Mouse (Mus musculus) MEL (cell line): ENCODE results near the gene Bcorl1. TPM values are rescaled to one million over a fixed set of nuclear protein-coding genes. Genes with fewer than 3 reads are reported as not detected.
A peak's percentile ranks its signal among the peaks of the same experiment; 100 is the strongest.

ENCODE experiments used
- DNase-seq: peaks from one replicate; pipeline ENCODE4 v3.0.0; 2011; ENCODE audit warnings: low read depth, low spot score
- H3K27ac ChIP-seq: 2 replicates; pipeline ENCODE4 v1.5.1; 2012; ENCODE audit warnings: low read depth, mild to moderate bottlenecking, control low read depth, low read length, moderate library complexity; ENCODE audit not compliant: control insufficient read depth
- H3K27me3 ChIP-seq, 2 experiments: fragments of 150-350 bp in 1 of 2; sonication (generic) in 1 of 2; 2 replicates each; pipeline ENCODE4 v1.6.1; 2012; ENCODE audit warnings: low read length in 2 of 2, mild to moderate bottlenecking in 2 of 2, improper control_type of control experiment in 1 of 2, moderate library complexity in 1 of 2; ENCODE audit not compliant: insufficient read depth in 2 of 2, control insufficient read depth in 1 of 2
- H3K36me3 ChIP-seq, 2 experiments: 2 replicates each; pipeline ENCODE4 v1.6.1; 2012 to 2014; ENCODE audit warnings: low read length in 2 of 2, improper control_type of control experiment in 1 of 2, inconsistent platforms in 1 of 2, mild to moderate bottlenecking in 1 of 2; ENCODE audit not compliant: insufficient read depth in 2 of 2, control insufficient read depth in 1 of 2
- H3K4me1 ChIP-seq, 2 experiments: fragments of 150-350 bp in 1 of 2; sonication (generic) in 1 of 2; 2 replicates each; pipeline ENCODE4 v1.6.1; 2012; ENCODE audit warnings: low read length in 2 of 2, improper control_type of control experiment in 1 of 2, mild to moderate bottlenecking in 1 of 2; ENCODE audit not compliant: insufficient read depth in 2 of 2, control insufficient read depth in 1 of 2
- H3K4me3 ChIP-seq, 2 experiments: fragments of 150-350 bp in 1 of 2; sonication (generic) in 1 of 2; 2 replicates each; pipeline ENCODE4 v1.5.1; 2012; ENCODE audit warnings: low read depth in 2 of 2, low read length in 2 of 2, mild to moderate bottlenecking in 2 of 2, moderate library complexity in 2 of 2, control low read depth in 1 of 2, improper control_type of control experiment in 1 of 2; ENCODE audit not compliant: control insufficient read depth in 1 of 2, insufficient read depth in 1 of 2
- H3K79me2 ChIP-seq: 2 replicates; pipeline ENCODE4 v1.6.1; 2012; ENCODE audit warnings: mild to moderate bottlenecking, low read length, moderate library complexity; ENCODE audit not compliant: control insufficient read depth, poor library complexity, insufficient read depth
- H3K9ac ChIP-seq: 2 replicates; pipeline ENCODE4 v1.6.1; 2012; ENCODE audit warnings: low read depth, mild to moderate bottlenecking, control low read depth, low read length, moderate library complexity; ENCODE audit not compliant: control insufficient read depth, poor library complexity, severe bottlenecking
- H3K9me3 ChIP-seq: fragments of 150-350 bp; sonication (generic); replicated peaks from 2 replicates; pipeline ENCODE4 v1.6.1; 2012; ENCODE audit warnings: mild to moderate bottlenecking, low read length, improper control_type of control experiment, moderate library complexity; ENCODE audit not compliant: insufficient read depth
- BHLHE40 ChIP-seq: IDR thresholded peaks from 2 replicates; pipeline ENCODE4 v1.6.1; 2012; ENCODE audit warnings: low read depth, mild to moderate bottlenecking, inconsistent platforms, low read length, improper control_type of control experiment, borderline replicate concordance
- CTCF ChIP-seq, 3 experiments: IDR thresholded peaks in 2 of 3; conservative IDR thresholded peaks in 1 of 3; 2 replicates each; pipeline ENCODE4 v1.5.1; 2011 to 2012; ENCODE audit warnings: low read length in 3 of 3, low read depth in 2 of 3, mild to moderate bottlenecking in 2 of 3, improper control_type of control experiment in 1 of 3, inconsistent platforms in 1 of 3, mixed read lengths in 1 of 3, moderate library complexity in 1 of 3; ENCODE audit not compliant: control insufficient read depth in 1 of 3, insufficient read depth in 1 of 3, poor library complexity in 1 of 3, severe bottlenecking in 1 of 3
- GABPA ChIP-seq: IDR thresholded peaks from 2 replicates; pipeline ENCODE4 v1.6.1; 2012; ENCODE audit warnings: low read depth, mild to moderate bottlenecking, inconsistent platforms, low read length, improper control_type of control experiment, moderate library complexity
- JUND ChIP-seq: IDR thresholded peaks from 2 replicates; pipeline ENCODE4 v1.6.1; 2011; ENCODE audit warnings: low read depth, mild to moderate bottlenecking, improper control_type of control experiment, low read length
- KAT2A ChIP-seq: conservative IDR thresholded peaks from 2 replicates; pipeline ENCODE4 v1.6.1; 2012; ENCODE audit warnings: low read depth, low read length, improper control_type of control experiment, inconsistent platforms
- MAX ChIP-seq: IDR thresholded peaks from 2 replicates; pipeline ENCODE4 v1.6.1; 2011; ENCODE audit warnings: low read length, improper control_type of control experiment
- MAZ ChIP-seq: IDR thresholded peaks from 2 replicates; pipeline ENCODE4 v1.6.1; 2012; ENCODE audit warnings: low read depth, mild to moderate bottlenecking, inconsistent platforms, low read length, improper control_type of control experiment
- MEF2A ChIP-seq: IDR thresholded peaks from 2 replicates; pipeline ENCODE4 v1.6.1; 2014; ENCODE audit warnings: low read depth, mild to moderate bottlenecking, inconsistent platforms, low read length, improper control_type of control experiment; ENCODE audit not compliant: poor library complexity, insufficient replicate concordance, severe bottlenecking; ENCODE audit errors: extremely low read depth
- MXI1 ChIP-seq: IDR thresholded peaks from 2 replicates; pipeline ENCODE4 v1.6.1; 2011; ENCODE audit warnings: mild to moderate bottlenecking, low read depth, low read length, improper control_type of control experiment
- MYB ChIP-seq: IDR thresholded peaks from 2 replicates; pipeline ENCODE4 v1.6.1; 2011; ENCODE audit warnings: mild to moderate bottlenecking, low read depth, low read length, improper control_type of control experiment
- MYC ChIP-seq: IDR thresholded peaks from 2 replicates; pipeline ENCODE4 v1.6.1; 2011; ENCODE audit warnings: low read depth, mild to moderate bottlenecking, low read length, improper control_type of control experiment, moderate library complexity
- NELFE ChIP-seq: IDR thresholded peaks from 2 replicates; pipeline ENCODE4 v1.6.1; 2011; ENCODE audit warnings: low read depth, low read length, improper control_type of control experiment
- POLR2A ChIP-seq, 2 experiments: IDR thresholded peaks; 2 replicates each; pipeline ENCODE4 v1.6.1; 2011 to 2012; ENCODE audit warnings: low read length in 2 of 2, mild to moderate bottlenecking in 2 of 2, control low read depth in 1 of 2, improper control_type of control experiment in 1 of 2, low read depth in 1 of 2, moderate library complexity in 1 of 2; ENCODE audit not compliant: control insufficient read depth in 1 of 2, insufficient read depth in 1 of 2, poor library complexity in 1 of 2
- POLR2AphosphoS5 ChIP-seq: IDR thresholded peaks from 2 replicates; pipeline ENCODE4 v1.6.1; 2012; ENCODE audit warnings: low read depth, borderline replicate concordance, mild to moderate bottlenecking, inconsistent platforms, low read length, moderate library complexity, mixed read lengths
- SIN3A ChIP-seq: IDR thresholded peaks from 2 replicates; pipeline ENCODE4 v1.6.1; 2012; ENCODE audit warnings: low read length, improper control_type of control experiment, inconsistent platforms
- SMC3 ChIP-seq: IDR thresholded peaks from 2 replicates; pipeline ENCODE4 v1.6.1; 2011; ENCODE audit warnings: low read depth, low read length, improper control_type of control experiment
- TBP ChIP-seq: IDR thresholded peaks from 2 replicates; pipeline ENCODE4 v1.8.0; 2011; ENCODE audit warnings: low read depth, low read length, improper control_type of control experiment
- USF2 ChIP-seq, 2 experiments: IDR thresholded peaks; 2 replicates each; pipeline ENCODE4 v1.6.1; 2011 to 2012; ENCODE audit warnings: improper control_type of control experiment in 2 of 2, low read length in 2 of 2, borderline replicate concordance in 1 of 2, inconsistent platforms in 1 of 2, low read depth in 1 of 2, mild to moderate bottlenecking in 1 of 2; ENCODE audit not compliant: insufficient read depth in 1 of 2
- ZMIZ1 ChIP-seq: IDR thresholded peaks from 2 replicates; pipeline ENCODE4 v1.6.1; 2012; ENCODE audit warnings: low read depth, mild to moderate bottlenecking, inconsistent platforms, low read length, improper control_type of control experiment, moderate library complexity
- polyA plus RNA-seq, 2 experiments: library from polyadenylated mRNA; stranded (reverse) in 1 of 2; unstranded in 1 of 2; fragments of >175 nt in 1 of 2; fragments of >200 nt in 1 of 2; gene quantifications; 2 replicates each; pipeline versions ENCODE4 v1.2.1 to v1.2.4; 2012; ENCODE audit warnings: low replicate concordance in 2 of 2, low read depth in 1 of 2; ENCODE audit not compliant: insufficient read length in 2 of 2, insufficient read depth in 1 of 2, missing spikeins in 1 of 2
- total RNA-seq: library from RNA; depleted of rRNA; stranded (reverse); fragments of 300-350 nt; gene quantifications from 2 replicates; pipeline ENCODE4 v1.2.3, GENCODE M21; 2012

The Bcorl1 gene
- total and polyA plus RNA-seq, 3 experiments = 3.0 to 12.9 TPM; not detected in 1

DNA sequence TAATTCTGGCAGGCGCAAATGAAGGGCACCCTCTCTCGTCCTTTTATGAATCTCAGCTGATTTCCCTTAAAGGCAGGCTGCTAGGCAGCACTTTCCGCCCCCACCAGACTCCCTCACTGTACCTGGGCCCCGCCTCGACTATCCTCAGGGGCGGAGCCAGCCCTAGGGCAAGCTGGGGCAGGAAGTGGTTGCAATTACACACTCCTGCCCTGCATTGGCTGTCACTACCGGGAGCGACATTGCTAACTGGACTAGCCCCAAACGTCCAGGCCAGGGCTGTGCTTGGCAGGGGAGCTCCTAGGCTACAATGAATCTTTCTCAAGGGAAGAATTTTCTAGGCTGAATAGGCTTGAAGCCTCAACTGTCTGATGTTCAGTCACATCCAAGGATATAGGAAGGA lies 23.0 kb upstream of the Bcorl1 start:
- H3K9ac ChIP-seq = 0 out of 2 replicates have a peak overlapping the region, but pooled peaks have one; percentile 43
- H3K27ac ChIP-seq = no peak overlapping the region
- H3K36me3 ChIP-seq = peaks cover 0 to 8% of the 10 kb centered on the region in 2 experiments; a peak in 2 of 4 replicates
- H3K27me3 ChIP-seq = no peaks in the 10 kb centered on the region
- 0 out of 4 replicates have a peak, but pooled peaks of 1 of the 2 experiments have one; percentile 25 for TF ChIP-seq POLR2A (IDR thresholded peaks at IDR 0.05; ENCODE audit: control insufficient read depth in 1 of 2, insufficient read depth in 1 of 2, low read depth in 1 of 2, low read length in 2 of 2, poor library complexity in 1 of 2)
- TF ChIP-seq SMC3 = no peak
- no peaks in the 10 kb centered on the region for H3K79me2 ChIP-seq
- peaks cover 0 to 10% of the 10 kb centered on the region in 2 experiments; a peak in 1 of 4 replicates for H3K4me1 ChIP-seq
- H3K9me3 ChIP-seq = no peaks in the 10 kb centered on the region
- peak; percentile 49 for DNase-seq
- H3K4me3 ChIP-seq = peak overlapping the region in 1 of 2 experiments; percentile 22; a peak in 2 of 4 replicates

DNA sequence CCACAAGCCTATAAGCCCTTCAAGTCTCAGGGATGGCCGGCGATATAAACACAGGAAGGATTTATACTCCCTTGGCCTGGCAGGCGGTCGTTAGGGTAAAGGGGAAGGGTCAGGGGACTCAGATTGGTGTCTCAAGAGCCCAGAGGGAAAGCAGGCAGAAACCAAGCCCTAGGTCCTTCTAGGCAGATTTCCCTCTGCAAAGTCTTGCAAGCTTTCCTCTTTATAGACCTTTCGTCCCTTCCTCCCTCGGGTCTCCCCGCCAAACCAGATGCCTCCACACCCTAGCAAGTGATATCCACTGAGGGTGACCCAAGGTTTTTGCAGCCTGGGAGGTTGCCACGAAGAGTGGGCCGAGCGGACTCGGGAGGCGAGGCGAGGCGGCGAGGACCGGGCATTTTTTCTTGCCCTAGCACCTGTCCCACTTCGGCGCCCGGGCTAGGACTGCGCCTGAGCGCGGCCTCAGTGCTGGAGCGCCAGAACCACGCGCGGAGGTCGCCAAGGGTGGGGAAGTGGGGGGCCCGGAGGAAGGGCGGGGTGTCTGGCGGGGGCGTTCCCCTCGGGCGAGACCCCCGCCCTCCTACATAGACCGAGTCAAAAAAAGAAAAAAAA lies 613 bp upstream of the Bcorl1 start:
- H3K27me3 ChIP-seq = no peaks in the 10 kb centered on the region

DNA sequence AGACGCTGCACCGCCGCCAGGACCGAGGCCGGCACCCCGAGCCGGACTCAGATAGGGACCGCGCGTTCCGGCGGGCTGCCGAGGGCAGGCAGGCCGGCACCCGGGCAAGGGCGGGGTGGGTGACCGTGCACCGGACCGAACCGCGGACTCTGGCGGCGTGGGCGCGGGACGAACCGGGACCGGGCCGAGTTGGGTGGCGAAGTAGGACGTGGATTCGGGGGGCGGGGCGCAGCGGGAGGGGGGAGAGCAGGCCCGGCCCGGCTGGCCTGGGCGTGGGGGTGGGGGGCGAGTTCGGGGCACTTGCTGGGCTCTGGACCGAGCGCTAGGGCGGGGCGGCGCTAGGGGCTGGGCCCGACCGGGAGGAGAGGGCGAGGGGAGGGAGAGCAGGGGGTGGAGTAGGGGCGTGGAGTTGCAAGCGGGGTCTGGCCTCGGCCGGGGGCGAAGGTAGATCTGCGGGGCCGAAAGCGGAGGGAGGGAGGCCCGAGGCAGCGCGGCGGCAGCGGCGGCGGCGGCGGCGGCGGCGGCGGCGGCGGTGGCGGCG lies 533 bp downstream of the Bcorl1 start:
- Histone ChIP-seq H3K9me3 (no peaks in the 10 kb centered on the region), H3K27ac (no peak overlapping the region), H3K4me3 (peak overlapping the region; percentile 80 to 87), H3K27me3 (no peaks in the 10 kb centered on the region), H3K36me3 (no peaks in the 10 kb centered on the region; a peak in 1 of 4 replicates), H3K4me1 (peaks cover 0 to 5% of the 10 kb centered on the region in 2 experiments; a peak in 2 of 4 replicates), H3K79me2 (peaks cover 3% of the 10 kb centered on the region), H3K9ac (peak overlapping the region; percentile 76)
- no peak for TF ChIP-seq TBP
- no peak for TF ChIP-seq CTCF (IDR thresholded peaks at IDR 0.05 in 2 of 3, conservative IDR thresholded peaks at IDR 0.05 in 1 of 3; ENCODE audit: control insufficient read depth in 1 of 3, insufficient read depth in 1 of 3, low read depth in 2 of 3, low read length in 3 of 3, poor library complexity in 1 of 3, severe bottlenecking in 1 of 3)
- peak; percentile 14; the same call in 1 of the 2 replicates for TF ChIP-seq MXI1
- peak; percentile 42; the same call in 1 of the 2 replicates for TF ChIP-seq MAZ
- TF ChIP-seq GABPA = no peak
- TF ChIP-seq NELFE = no peak
- peak; percentile 51 for DNase-seq

More for the DNA sequence above, 613 bp upstream of the Bcorl1 start:
- TF ChIP-seq MYC (no peak), MEF2A (no peak), POLR2AphosphoS5 (no peak), TBP (no peak), BHLHE40 (no peak), MYB (no peak), USF2 (IDR thresholded peaks at IDR 0.05; ENCODE audit: borderline replicate concordance in 1 of 2, insufficient read depth in 1 of 2, low read depth in 1 of 2, low read length in 2 of 2) (no peak), ZMIZ1 (no peak), JUND (no peak), SIN3A (no peak), MAX (no peak), KAT2A (no peak)
- TF ChIP-seq, all 39 proteins: peak for 0
- H3K4me3 ChIP-seq = peak overlapping the region; percentile 80 to 87
- H3K9ac ChIP-seq = peak overlapping the region; percentile 76
- peaks cover 0 to 5% of the 10 kb centered on the region in 2 experiments; a peak in 2 of 4 replicates for H3K4me1 ChIP-seq
- DNase-seq = peak; percentile 34
- no peaks in the 10 kb centered on the region; a peak in 1 of 4 replicates for H3K36me3 ChIP-seq
- no peak overlapping the region; the same call in 1 of the 2 replicates for H3K27ac ChIP-seq
- H3K79me2 ChIP-seq = peaks cover 3% of the 10 kb centered on the region
- H3K9me3 ChIP-seq = no peaks in the 10 kb centered on the region
